Comparison of ENCODE assay signal across 8 mouse cellular contexts in genomic region chr12:84174871-84175270, GRCm38 (mm10). TPM values are rescaled to one million over a fixed set of nuclear protein-coding genes. Genes with fewer than 3 reads are reported as not detected.
A peak's percentile ranks its signal among the peaks of the same experiment; 100 is the strongest.
DNase-seq lines count a peak whose midpoint lies in the region; ATAC-seq and TF ChIP-seq lines count a peak whose summit lies in the region.

No protein-coding gene starts in this region.

- TF ChIP-seq POLR2A in cortical plate, adult 2 months (IDR thresholded peaks at IDR 0.05; ENCODE audit: extremely low read depth, insufficient read depth, low read length) = no peak

- H3K4me2 ChIP-seq in heart, embryonic 15.5 days = peak overlapping the region; percentile 79; the same call in 1 of the 2 replicates

- peaks cover 32% of the 10 kb centered on the region for H3K36me3 ChIP-seq in heart, embryonic 15.5 days
- peaks cover 25% of the 10 kb centered on the region for H3K36me3 ChIP-seq in macrophage (ENCODE audit: inconsistent target)

- no peak for TF ChIP-seq CTCF in cortical plate, adult 2 months (IDR thresholded peaks at IDR 0.05; ENCODE audit: extremely low read depth, insufficient read depth, low read length)

- H3K79me2 ChIP-seq in macrophage (ENCODE audit: inconsistent target) = peaks cover 82% of the 10 kb centered on the region

- no peak overlapping the region for H3K9ac ChIP-seq in heart, embryonic 15.5 days

- 66% methylated on average over 6 of the region's 6 CpGs for WGBS in heart, embryonic 15.5 days
- 19% methylated on average over 6 of the region's 6 CpGs for WGBS in macrophage (ENCODE audit: missing documents)

- DNase-seq in adrenal gland, adult 2 months = peak; percentile 88
- DNase-seq in adrenal gland, postnatal 4 days (ENCODE audit: low spot score in 2 of 2) = no peak
- DNase-seq in kidney, postnatal 25 days = peak; percentile 94 to 95
- DNase-seq in right cerebral cortex, postnatal 4 days = no peak
- no peak for DNase-seq in left cerebral cortex, adult 9 months (ENCODE audit: low spot score in 2 of 2)

- no peaks in the 10 kb centered on the region for H3K27me3 ChIP-seq in heart, embryonic 15.5 days

- ATAC-seq in heart, embryonic 15.5 days (replicated peaks; ENCODE audit: insufficient number of reproducible peaks, insufficient read depth, low FRiP score, low read depth) = no peak

- no peak overlapping the region for H3K4me3 ChIP-seq in cortical plate, adult 2 months (ENCODE audit: insufficient read depth, low read length)
- H3K4me3 ChIP-seq in heart, embryonic 15.5 days = no peak overlapping the region
- peak overlapping the region; percentile 18; the same call in 1 of the 2 replicates for H3K4me3 ChIP-seq in macrophage (ENCODE audit: inconsistent target)

- H3K4me1 ChIP-seq in cortical plate, adult 2 months (ENCODE audit: control insufficient read depth, insufficient read depth, low read length) = peaks cover 7% of the 10 kb centered on the region; the same call in 1 of the 2 replicates
- peaks cover 66% of the 10 kb centered on the region for H3K4me1 ChIP-seq in heart, embryonic 15.5 days (replicated peaks)

- H3K9me3 ChIP-seq in heart, embryonic 15.5 days (replicated peaks) = no peaks in the 10 kb centered on the region

- peak overlapping the region; percentile 68; the same call in 1 of the 2 replicates for H3K27ac ChIP-seq in cortical plate, adult 2 months (ENCODE audit: insufficient read depth, low read length)
- H3K27ac ChIP-seq in heart, embryonic 15.5 days = peak overlapping the region; percentile 94
- peak overlapping the region; percentile 93 for H3K27ac ChIP-seq in macrophage

RNA-seq across cellular contexts. Expression of gene Pnma1, which starts 26.6 kb away (rescaled TPM):
- under 1 TPM; 0.28 to 0.43 TPM for total RNA-seq in adrenal gland, adult 2 months (2021)
- 0.15 TPM in 1 of 2 replicates, not detected in the other for polyA plus RNA-seq in adrenal gland, adult 2 months (2012; rRNA removed)
- total RNA-seq in adrenal gland, postnatal 4 days (2021) = 1 to 10 TPM in 1 of 2 experiments, under 1 TPM in 1; 0.92 to 1.0 TPM
- 3.0 and 3.7 TPM in 2 replicates for polyA plus RNA-seq in cortical plate, adult 2 months (2012; rRNA removed)
- 0.42 and 0.55 TPM in 2 replicates for polyA plus RNA-seq in heart, embryonic 15.5 days (2015; fragmentation: Nextera tagmentation; extraction: Ambion mirVana)
- 10 to 100 TPM in 4 of 26 experiments, 1 to 10 TPM in 22; 1.5 to 28.6 (median 5.5) TPM for total RNA-seq in macrophage (2018; cell fraction: chromatin; rRNA removed)
- total RNA-seq in macrophage (2018; cell fraction: cytosol; rRNA removed) = under 1 TPM; 0.06 to 0.74 (median 0.29) TPM
- total RNA-seq in macrophage (2018; cell fraction: nucleus; rRNA removed) = 10 to 100 TPM in 5 of 26 experiments, 1 to 10 TPM in 20, under 1 TPM in 1; 0.96 to 33.0 (median 4.4) TPM
- polyA plus RNA-seq in macrophage (2018) = 0.13 to 0.29 TPM (median 0.20 TPM) in 3 replicates

RNA-seq across cellular contexts. Expression of gene Elmsan1, which starts 43.8 kb away (rescaled TPM):
- total RNA-seq in adrenal gland, adult 2 months (2021) = 10 to 100 TPM; 17.0 to 22.7 TPM
- 14.4 and 20.4 TPM in 2 replicates for polyA plus RNA-seq in adrenal gland, adult 2 months (2012; rRNA removed)
- total RNA-seq in adrenal gland, postnatal 4 days (2021) = 10 to 100 TPM; 30.2 to 34.8 TPM
- polyA plus RNA-seq in cortical plate, adult 2 months (2012; rRNA removed) = 6.9 and 7.3 TPM in 2 replicates
- 6.0 and 10.0 TPM in 2 replicates for polyA plus RNA-seq in heart, embryonic 15.5 days (2015; fragmentation: Nextera tagmentation; extraction: Ambion mirVana)
- total RNA-seq in macrophage (2018; cell fraction: chromatin; rRNA removed) = 100 to 1,000 TPM in 11 of 26 experiments, 10 to 100 TPM in 15; 35.5 to 286 (median 91.6) TPM
- total RNA-seq in macrophage (2018; cell fraction: cytosol; rRNA removed) = 10 to 100 TPM; 12.1 to 56.7 (median 24.1) TPM
- total RNA-seq in macrophage (2018; cell fraction: nucleus; rRNA removed) = 100 to 1,000 TPM in 4 of 26 experiments, 10 to 100 TPM in 22; 27.9 to 188 (median 59.0) TPM
- polyA plus RNA-seq in macrophage (2018) = 11.0 to 13.7 TPM (median 13.5 TPM) in 3 replicates

Comparison
In these comparisons a context has a peak if more than half of its experiments do, and no peak if none do; other contexts are left out.
1. DNase-seq: peak in adrenal gland, adult 2 months (single experiment) and kidney, postnatal 25 days (2 of 2); none in adrenal gland, postnatal 4 days (0 of 2), right cerebral cortex, postnatal 4 days (single experiment) and left cerebral cortex, adult 9 months (0 of 2).
2. Peak in every context shown above with its lines, with median percentiles within 50 percentile points of each other: H3K27ac ChIP-seq.